Mouse (Mus musculus) small intestine, adult 2 months (tissue): ENCODE data around the gene 1700001O22Rik.

Experiments
- CTCF ChIP-seq: fragments of 200-500 bp; IDR thresholded peaks from 2 replicates; pipeline ENCODE4 v1.5.1; 2012; ENCODE audit warnings: low read depth, mild to moderate bottlenecking, control low read depth, inconsistent platforms, low read length, moderate library complexity, mixed read lengths; ENCODE audit not compliant: insufficient replicate concordance, insufficient read length; ENCODE audit errors: extremely low read depth
- POLR2A ChIP-seq: fragments of 200-500 bp; IDR thresholded peaks from 2 replicates; pipeline ENCODE4 v1.6.1; 2012; ENCODE audit warnings: low read depth, mild to moderate bottlenecking, control low read depth, inconsistent platforms, low read length, moderate library complexity

DNA sequence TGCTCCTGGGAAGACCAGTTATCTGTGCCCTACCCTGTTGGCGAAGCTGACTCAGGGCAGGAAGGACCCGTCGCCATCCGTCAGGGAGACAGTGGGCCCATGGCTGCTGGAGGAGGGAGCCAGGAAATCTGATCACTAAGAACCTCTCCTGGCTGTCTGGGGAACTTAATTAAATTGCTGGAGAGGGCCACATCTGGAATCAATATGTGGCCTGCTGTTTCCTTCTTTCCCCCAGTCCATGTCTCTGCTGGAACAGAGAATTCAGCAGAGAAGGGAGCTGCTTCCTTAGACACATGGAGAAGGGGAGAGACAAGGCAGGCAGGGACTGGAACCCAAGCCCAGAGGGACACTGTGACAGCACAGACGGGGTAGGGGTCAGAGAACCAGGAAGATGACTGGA, 30.2 kb upstream of the 1700001O22Rik start:
- TF ChIP-seq CTCF = no peak
- TF ChIP-seq POLR2A = no peak
